Mouse (Mus musculus) lung, postnatal 0 days (tissue): ENCODE results near the gene 9530053A07Rik.
A peak's percentile ranks its signal among the peaks of the same experiment; 100 is the strongest.

ENCODE experiments used
- CTCF ChIP-seq: IDR thresholded peaks from 2 replicates; pipeline ENCODE4 v1.5.1; 2016; ENCODE audit warnings: antibody characterized with exemption, mild to moderate bottlenecking
- EP300 ChIP-seq: IDR thresholded peaks from 2 replicates; pipeline ENCODE4 v1.6.1; 2016; ENCODE audit warnings: antibody characterized with exemption, mild to moderate bottlenecking, control low read depth

GRCm38 (mm10) chr7:28168320-28169115, 39.3 kb downstream of the 9530053A07Rik start:
- TF ChIP-seq CTCF = peak; percentile 90
- no peak for TF ChIP-seq EP300
